Mouse (Mus musculus) left cerebral cortex, adult 8-10 months (tissue): Measurements from ENCODE around the gene Asb15. TPM values are rescaled to one million over a fixed set of nuclear protein-coding genes. Genes with fewer than 3 reads are reported as not detected.

Experiments used
- DNase-seq, 2 experiments: peaks; one replicate each; pipeline ENCODE4 v3.0.0; 2022; ENCODE audit warnings: low spot score in 2 of 2
- total RNA-seq, 4 experiments: library from RNA; stranded (reverse); gene quantifications; 2 replicates each; pipeline ENCODE4 v1.2.4; 2022

Gene Asb15
- total RNA-seq, 4 experiments from 2014 or later, result not detected

- no peak for DNase-seq
Measured at GRCm38 (mm10) chr6:24564886-24565285, 36.9 kb downstream of the Asb15 start.

- no peak for DNase-seq
Measured at GRCm38 (mm10) chr6:24568963-24569362, 41.0 kb downstream of the Asb15 start.

GRCm38 (mm10) chr6:24569711-24570110, 41.8 kb downstream of the Asb15 start:
- no peak for DNase-seq

DNA sequence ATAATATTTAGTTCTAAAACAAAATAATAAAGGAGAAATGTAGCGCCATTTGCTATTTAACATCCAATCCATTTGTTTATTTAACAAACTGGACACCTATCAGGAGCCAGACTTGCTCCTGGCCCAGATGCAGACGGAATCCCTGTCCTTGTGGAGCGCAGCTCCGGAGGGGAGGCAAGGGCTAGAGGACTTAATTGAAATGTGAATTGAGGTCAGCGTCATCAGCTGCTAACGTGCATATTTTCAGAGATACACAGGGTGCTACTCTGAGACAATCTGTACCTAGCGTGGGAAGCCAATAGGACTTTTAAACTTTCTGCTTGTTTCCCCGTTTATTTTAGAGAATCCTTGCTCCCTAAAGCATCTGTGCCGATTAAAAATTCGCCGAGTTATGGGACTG, 42.3 kb downstream of the Asb15 start:
- DNase-seq, result no peak

GRCm38 (mm10) chr6:24571126-24571525, 43.2 kb downstream of the Asb15 start:
- no peak for DNase-seq

GRCm38 (mm10) chr6:24572431-24572830, 44.5 kb downstream of the Asb15 start:
- DNase-seq, result no peak

GRCm38 (mm10) chr6:24573319-24573718, 45.4 kb downstream of the Asb15 start:
- DNase-seq, result no peak

DNA sequence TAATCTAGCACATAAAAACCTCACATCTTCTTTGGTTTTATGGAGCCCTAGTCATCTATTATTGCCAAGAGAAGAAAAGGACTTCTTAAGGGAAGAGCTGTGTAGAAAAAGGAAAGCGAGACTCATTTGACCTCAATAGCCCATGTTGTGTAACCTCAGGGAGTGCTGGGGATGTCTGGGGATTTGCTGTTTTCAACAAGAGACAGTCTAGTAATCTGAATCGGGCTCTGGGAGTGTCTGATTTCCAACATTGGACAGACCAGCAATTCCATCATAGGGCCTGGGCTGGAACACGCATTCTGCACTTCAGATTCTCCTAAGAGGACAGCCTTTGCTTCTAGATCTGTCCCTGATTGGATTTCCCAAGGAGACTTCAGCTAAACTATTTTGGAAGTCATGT, 55.5 kb downstream of the Asb15 start:
- no peak for DNase-seq

DNA sequence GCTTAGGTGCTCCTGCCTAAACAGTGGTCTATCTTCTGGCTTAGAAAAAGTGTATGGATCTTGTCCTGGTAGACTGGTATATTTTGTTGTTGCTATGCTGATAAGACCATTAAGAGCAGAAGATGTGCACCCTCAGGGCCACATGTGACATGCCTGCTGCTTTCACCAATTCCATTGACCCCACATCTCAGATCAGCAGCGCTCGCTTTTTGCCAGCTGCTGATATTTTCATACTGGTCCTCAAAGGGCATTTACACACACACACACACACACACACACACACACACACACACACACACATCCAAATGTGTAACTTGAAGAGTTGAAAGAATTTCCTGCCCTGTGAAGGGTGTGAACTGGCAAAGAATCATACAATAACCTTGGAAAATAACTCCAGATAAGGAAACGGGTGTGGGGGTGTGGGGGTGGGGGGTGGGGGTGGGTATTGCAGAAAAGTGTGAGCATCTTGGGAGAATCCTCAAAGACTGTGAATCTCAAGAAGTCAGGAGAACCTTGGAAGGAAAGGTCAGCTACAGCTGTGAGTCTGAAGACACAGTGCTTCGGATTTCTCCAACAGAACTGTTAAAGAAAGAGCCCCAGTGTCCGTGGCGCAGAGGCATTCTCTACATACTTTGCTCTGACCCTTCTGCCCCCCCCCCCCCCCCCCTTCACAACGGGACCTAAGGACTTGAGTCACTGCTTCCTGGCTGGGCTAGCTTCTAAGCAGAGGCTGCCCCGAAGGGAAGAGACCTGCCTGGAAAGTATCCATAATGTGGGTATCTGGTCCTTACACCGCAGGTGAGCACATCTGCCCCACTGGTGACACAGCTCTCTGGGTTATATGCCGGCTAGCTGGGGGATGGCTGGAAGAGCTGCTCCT, 57.7 kb downstream of the Asb15 start:
- no peak for DNase-seq

DNA sequence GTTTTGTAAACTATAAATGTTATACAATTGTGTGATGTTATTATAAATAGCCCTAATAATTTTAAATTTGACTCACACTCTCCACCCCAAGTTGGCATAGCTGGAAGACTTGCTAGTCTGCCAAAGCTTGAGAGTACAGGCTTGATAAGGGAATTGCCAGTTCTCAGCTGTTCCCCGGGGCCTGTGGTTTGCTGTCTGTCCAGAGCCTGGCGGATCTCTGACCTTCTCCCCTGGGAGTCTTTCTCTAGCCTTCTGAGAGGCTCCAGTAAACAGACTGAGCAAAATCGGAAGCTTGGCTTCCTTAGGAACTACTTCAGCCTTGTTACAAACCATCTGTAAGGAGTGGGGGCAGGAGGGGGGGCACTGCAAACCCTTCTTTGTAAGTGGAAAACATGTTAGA, 58.9 kb downstream of the Asb15 start:
- DNase-seq, result no peak

GRCm38 (mm10) chr6:24590282-24590681, 62.3 kb downstream of the Asb15 start:
- DNase-seq, result no peak

- DNase-seq, result no peak
Measured at GRCm38 (mm10) chr6:24591525-24592218, 63.7 kb downstream of the Asb15 start.

- no peak for DNase-seq
Measured at GRCm38 (mm10) chr6:24597500-24597899, 69.6 kb downstream of the Asb15 start, which contains the start of gene Lmod2. Gene Lmod2 (plus strand): TSS chr6:24597762.

DNA sequence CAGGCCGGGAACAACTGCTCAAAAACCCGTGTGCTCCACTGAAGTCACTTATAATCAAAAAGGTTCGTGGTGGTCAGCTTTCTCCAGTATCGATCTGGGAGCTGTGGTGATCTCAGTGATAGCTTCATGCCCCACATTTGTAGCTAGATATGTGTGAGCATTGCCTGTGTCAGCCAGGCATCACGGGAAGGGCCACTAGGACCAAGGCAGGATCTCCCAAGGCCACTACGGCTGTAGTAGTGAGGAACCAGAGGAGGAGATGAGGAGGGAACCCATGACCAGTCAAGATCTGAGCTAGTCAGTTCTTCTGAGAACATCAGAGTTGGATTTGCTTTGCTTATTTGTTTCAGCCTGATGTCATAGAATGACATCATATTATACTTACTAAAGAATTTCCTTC, 71.2 kb downstream of the Asb15 start:
- DNase-seq, result no peak

DNA sequence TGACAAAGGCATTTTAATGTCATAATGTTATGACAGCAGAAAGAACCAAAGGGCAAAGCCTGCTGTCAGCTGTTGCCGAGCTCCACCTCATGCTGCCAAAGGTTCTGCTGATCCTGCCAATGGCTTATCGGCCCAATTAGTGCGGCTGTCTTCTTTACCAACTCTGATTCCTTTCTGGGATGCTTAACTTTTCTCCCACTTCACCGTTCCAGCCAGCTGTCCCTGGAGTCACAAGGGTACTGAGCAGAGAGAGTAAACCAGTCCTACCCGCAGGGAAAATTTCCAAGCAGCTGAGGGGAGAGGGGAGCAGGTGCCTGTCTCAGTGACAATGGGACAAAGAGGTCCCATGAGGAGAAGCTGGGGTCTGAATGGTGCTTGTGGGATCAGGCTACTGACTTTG, 71.7 kb downstream of the Asb15 start:
- no peak for DNase-seq

DNA sequence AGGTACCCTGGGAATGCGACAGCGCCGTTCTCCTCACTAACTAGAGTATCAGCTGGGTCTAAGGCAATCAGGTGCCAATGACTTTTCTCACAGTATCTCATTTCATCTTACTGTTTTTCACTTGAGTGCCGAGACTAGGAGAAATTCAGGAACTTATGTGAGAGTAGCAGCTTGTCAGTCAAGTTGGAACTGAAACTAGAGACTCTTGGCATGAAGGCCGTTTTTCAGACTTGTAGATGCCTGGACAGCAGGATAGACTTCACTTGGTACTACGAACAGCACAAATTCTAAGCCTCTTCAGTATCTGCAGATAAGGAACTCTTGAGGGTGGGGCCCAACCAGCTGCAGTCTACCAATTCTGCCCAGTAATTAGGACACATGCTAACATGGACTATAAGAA, 72.2 kb downstream of the Asb15 start:
- no peak for DNase-seq

DNA sequence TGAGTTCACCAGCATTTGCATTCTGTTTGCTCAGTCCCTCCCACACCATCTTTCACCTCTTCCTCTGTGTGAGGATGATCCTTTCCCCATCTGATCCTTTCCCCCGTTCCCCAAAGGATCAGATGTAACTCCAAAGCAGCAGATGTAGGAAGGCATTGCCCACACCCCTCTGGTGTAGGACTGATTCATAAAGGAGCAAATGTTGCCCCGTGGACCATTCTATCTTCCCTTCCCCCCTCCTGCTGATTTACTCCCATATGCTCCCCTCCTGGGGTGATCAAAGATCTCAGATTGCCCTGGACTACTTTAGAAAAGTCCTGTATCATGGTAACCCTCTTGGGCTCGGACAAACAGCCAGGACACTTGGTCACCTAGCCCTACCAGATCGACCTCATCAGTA, 72.8 kb downstream of the Asb15 start:
- no peak for DNase-seq

GRCm38 (mm10) chr6:24601668-24602067, 73.7 kb downstream of the Asb15 start:
- no peak for DNase-seq

- DNase-seq, result no peak
Measured at GRCm38 (mm10) chr6:24602351-24602750, 74.4 kb downstream of the Asb15 start.

DNA sequence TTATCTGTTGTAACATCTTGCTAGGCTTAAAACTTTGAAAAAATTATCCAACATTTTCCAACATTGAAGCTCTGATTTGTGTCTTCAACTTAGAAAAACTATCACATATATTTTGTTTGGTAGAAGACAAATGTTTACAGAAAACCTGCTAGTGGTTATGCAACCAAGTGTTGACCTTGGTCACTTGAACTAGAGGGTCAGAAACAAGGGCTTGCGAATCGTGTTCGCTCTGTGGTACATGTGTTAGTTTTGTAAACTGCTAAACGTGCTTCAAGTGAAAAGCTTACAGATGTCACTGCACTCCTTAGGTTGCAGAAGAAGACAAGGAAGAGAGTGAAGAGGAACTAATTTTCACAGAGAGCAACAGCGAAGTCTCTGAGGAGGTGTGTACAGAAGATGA, 75.0 kb downstream of the Asb15 start:
- DNase-seq, result no peak

GRCm38 (mm10) chr6:24604289-24604688, 76.3 kb downstream of the Asb15 start:
- DNase-seq, result no peak

- DNase-seq, result no peak
Measured at GRCm38 (mm10) chr6:24605631-24606030, 77.7 kb downstream of the Asb15 start.

DNA sequence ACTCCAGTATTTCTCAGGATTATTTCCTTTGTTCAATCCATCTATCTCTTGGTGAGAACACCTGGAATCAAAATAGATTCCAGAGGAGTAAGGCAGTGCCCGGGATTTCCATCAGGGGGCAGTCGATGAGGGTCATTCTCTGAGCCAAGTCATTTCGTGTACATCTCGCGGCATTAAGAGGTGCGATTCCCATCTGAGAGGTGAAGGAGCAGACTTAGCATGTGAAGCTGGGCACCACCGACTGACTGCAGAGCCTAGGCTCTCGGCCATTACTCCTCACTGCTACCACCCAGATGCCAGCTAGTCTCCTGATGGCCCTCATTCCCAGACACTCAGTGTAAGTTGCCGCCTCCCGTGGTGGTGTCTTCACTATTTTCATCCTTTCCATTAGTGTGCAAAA, 78.6 kb downstream of the Asb15 start:
- DNase-seq, result no peak
